Mouse (Mus musculus) left cerebral cortex, postnatal 36 days (tissue): ENCODE results near the gene D3Ertd751e. TPM values are rescaled to one million over a fixed set of nuclear protein-coding genes. Genes with fewer than 3 reads are reported as not detected.

Experiments used
- DNase-seq, 2 experiments: peaks; one replicate each; pipeline ENCODE4 v3.0.0; 2021 to 2022; ENCODE audit warnings: low spot score in 2 of 2, mixed read lengths in 1 of 2
- intact Hi-C: fragments of 180-260 bp; cut with DNase I; formaldehyde crosslinking; loops from one replicate; pipeline ENCODE4 v1.15.1; 2025
- total RNA-seq, 2 experiments: library from RNA; stranded (reverse); gene quantifications; 2 replicates each; pipeline ENCODE4 v1.2.3; 2021

The D3Ertd751e gene
- 10 to 100 TPM; 10.6 to 11.2 TPM for total RNA-seq

DNA sequence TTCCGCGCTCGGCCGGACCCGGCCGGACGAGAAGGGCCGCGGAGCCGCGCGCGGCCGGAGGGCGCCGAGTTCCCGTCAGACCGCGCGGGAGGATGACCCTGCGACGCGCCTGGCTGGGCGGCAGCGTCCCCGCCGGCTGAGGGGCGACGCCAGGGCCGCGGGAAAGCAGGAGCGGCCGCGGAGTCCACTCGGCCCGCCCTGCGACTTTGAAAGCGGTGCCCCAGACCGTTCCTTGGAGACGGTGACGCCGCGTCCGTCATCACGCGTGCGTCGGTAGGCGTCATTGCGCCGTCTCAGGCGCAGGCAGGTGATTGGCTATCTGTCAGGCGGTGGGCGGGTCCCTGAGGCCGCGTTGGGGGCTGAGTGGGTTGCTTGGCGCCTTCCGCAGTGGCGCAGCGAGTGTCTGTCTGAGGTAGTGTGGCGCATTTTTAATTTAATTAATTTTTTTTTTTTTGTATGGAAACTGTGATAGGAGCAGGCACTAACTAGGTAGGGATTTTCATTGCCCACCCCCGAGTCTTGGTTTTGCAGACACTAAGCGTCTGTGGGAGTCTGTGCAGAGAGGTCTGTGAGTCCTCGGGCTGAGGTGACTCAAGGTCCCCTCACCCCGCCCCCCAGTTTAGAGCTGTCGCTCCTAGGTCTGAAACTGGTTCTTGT lies at the start of gene D3Ertd751e, which contains the start of gene Sclt1:
Gene D3Ertd751e, plus strand, starts transcription at position 334 of the 657 bp plus-strand sequence.
Gene Sclt1, minus strand, starts transcription at position 237 of the 657 bp plus-strand sequence.
- DNase-seq, result peak; percentile 98
- intact Hi-C loops, result loop anchor here (5.0 kb wide), 1 partner anchor 560 kb away; no protein-coding TSS in a partner anchor

DNA sequence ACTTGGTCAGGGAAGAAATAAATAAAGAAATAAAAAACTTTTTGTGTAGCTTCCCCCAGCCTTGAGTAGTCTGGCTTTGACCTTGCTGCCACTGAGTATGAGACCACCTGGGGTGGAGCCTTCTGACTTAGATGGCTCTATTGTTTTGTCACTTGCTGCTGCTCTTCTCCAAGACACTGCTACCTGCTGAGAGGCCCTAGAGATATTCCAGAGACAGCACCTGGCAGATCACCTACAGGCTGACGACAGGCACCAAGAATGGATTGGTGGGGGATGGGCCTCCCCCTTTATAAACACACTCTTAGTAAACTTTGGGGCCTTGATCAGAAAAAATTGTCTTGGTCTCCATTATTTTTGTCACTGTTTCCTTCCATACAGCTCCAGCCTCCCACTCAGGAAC lies 46.7 kb upstream of the D3Ertd751e start:
- no peak for DNase-seq
- intact Hi-C loops, result no loop called here

DNA sequence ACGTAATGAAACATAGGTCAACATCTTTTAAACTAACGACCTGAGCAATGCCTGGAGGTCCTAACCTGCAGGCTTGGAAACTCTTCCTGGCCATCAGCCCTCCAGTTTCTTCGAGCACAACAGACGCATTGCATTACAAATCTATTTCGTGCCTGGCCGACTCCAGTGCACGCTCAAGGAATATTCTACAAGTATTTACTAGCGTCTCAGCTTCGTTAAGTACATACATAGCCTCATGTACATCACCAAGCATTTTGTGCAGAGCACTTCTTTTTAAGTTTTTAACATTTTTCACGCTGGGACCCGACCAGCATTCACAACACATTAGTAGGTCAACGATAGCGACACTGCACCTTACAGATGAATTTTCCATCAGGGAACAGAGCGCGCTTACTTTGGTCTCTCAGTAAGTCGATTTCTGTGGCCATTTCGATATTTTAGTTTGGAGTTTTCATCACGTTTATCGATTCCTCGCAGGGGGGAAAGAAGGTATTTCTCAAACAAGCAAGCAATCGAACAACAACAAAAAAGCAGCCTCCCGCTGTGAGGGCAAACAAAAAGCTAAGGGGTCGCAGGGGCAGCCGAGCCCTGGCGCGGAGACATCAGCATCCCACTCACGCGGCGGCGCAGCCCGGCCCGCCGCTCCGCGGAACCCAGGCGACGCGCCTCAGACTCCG lies 672 bp upstream of the D3Ertd751e start:
- intact Hi-C loops, result loop anchor here (5.0 kb wide), 1 partner anchor 559 kb away; no protein-coding TSS in a partner anchor
- peak in 1 of 2 experiments; percentile 6 for DNase-seq

DNA sequence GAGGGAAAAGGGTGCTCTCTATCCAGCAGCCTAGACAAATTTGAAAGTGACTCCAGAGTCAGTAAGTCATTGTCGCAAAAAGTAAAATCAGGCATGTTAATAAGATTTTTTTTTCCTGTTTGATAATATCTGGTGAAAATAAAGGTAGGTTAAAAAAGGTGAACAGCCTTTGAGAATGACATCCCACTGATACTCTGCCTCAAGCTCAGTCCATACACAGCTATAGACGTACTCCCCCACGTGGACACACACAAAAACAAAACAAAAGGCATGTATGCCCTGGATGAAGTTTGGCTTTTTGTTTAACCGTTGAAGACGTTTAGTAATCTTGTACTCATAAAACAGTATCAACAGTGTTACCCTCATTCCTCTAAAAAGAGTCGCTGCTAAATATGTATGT lies 1.0 kb downstream of the D3Ertd751e start:
- no peak for DNase-seq
- intact Hi-C loops, result loop anchor here (5.0 kb wide), 1 partner anchor 561 kb away; no protein-coding TSS in a partner anchor

DNA sequence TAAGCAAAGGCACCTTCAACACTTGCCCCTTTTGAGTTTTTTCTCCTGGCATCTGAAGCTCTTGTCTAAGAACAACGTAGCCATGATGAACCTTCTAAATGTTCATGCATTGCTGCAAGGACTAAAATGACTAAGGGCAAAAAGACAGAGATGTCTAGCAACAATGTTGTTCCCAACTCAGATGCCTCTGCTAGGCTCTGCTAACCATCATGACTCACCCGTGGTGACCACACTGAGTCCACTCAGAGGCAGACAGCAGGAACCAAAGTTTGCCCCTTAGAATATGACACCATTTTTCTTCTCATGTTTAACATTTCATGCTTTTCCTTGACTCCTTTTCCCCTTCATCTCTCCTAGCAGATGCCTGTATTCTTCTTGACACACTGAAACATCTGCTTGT lies 12.1 kb downstream of the D3Ertd751e start:
- no peak for DNase-seq
- intact Hi-C loops, result no loop called here

DNA sequence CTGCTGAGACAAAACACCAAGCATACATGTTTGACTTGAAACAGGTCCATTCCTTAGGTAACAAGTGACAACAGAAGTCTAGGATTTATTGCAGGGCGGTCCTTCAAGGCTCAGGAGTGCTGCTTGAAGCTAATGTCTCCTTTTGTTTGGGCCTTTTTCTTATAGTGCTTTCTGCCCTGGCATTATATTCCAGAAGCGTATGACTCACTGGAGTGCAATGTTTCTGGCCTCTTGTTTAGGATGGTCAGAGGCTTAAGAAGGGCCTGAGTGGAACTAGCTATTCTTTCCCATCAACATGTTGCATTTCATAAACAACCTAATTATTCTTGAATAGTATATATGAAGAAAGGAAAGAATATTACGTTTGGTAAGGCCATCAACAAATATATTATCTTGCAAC lies 19.7 kb downstream of the D3Ertd751e start:
- intact Hi-C loops, result no loop called here
- DNase-seq, result no peak

DNA sequence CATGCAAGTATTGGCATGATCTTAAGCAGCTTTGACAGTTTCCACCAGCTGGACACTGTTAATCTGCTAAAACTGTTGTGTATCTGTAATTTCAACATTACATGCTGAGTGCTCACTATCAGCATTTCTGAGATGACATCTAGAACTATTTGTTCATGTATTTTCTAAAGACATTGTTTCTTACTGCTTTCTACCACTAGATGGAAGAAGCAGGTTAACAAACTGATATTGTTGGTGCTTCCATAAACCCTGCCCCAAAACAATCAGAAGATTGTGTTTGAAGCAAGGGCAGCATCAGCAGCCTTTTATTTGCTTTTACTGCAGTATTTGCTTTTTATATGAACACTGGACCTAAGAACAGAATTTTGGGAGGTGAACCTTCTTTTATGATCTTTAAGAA lies 70.0 kb downstream of the D3Ertd751e start:
- intact Hi-C loops, result no loop called here
- no peak for DNase-seq

Other genes starting within 250 kb of the D3Ertd751e start
- 10 to 100 TPM; 39.6 to 46.6 TPM for gene Jade1, start 186.9 kb upstream of the D3Ertd751e start, total RNA-seq
- gene Sclt1, start 97 bp upstream of the D3Ertd751e start, total RNA-seq, result 10 to 100 TPM; 13.0 to 21.4 TPM